Mouse (Mus musculus) midbrain, postnatal 0 days (tissue): ENCODE data around the gene Proser2. TPM values are rescaled to one million over a fixed set of nuclear protein-coding genes. Genes with fewer than 3 reads are reported as not detected.
A peak's percentile ranks its signal among the peaks of the same experiment; 100 is the strongest.

Source experiments
- ATAC-seq: fragments of 200-750 bp; cut with Nextera tagmentation; 2 replicates; pipeline ENCODE4 v1.8.0; 2017; ENCODE audit warnings: moderate number of reproducible peaks, mild to moderate bottlenecking, moderate TSS enrichment, moderate library complexity; ENCODE audit not compliant: low FRiP score
- DNase-seq: peaks from one replicate; pipeline ENCODE4 v3.0.0-alpha.2; 2015; ENCODE audit warnings: low spot score
- H3K27ac ChIP-seq: fragments of 300-500 bp; sonication (generic); 2 replicates; pipeline ENCODE4 v1.5.1; 2014; ENCODE audit warnings: low read depth, mild to moderate bottlenecking, low read length, mixed read lengths
- H3K27me3 ChIP-seq: fragments of 300-500 bp; sonication (generic); 2 replicates; pipeline ENCODE4 v1.6.1; 2014; ENCODE audit warnings: low read length, control low read depth, mixed read lengths; ENCODE audit not compliant: insufficient read depth
- H3K36me3 ChIP-seq: fragments of 300-500 bp; sonication (generic); 2 replicates; pipeline ENCODE4 v1.6.1; 2014; ENCODE audit warnings: low read length, control low read depth, mixed read lengths; ENCODE audit not compliant: insufficient read depth
- H3K4me1 ChIP-seq: fragments of 300-500 bp; sonication (generic); 2 replicates; pipeline ENCODE4 v1.6.1; 2014; ENCODE audit warnings: mild to moderate bottlenecking, control low read depth, antibody characterized with exemption, low read length, mixed read lengths; ENCODE audit not compliant: insufficient read depth
- H3K4me2 ChIP-seq: fragments of 300-500 bp; sonication (generic); 2 replicates; pipeline ENCODE4 v1.6.1; 2014; ENCODE audit warnings: low read depth, mild to moderate bottlenecking, low read length, mixed read lengths; ENCODE audit not compliant: poor library complexity, severe bottlenecking
- H3K4me3 ChIP-seq: fragments of 300-500 bp; sonication (generic); 2 replicates; pipeline ENCODE4 v1.5.1; 2014; ENCODE audit warnings: low read depth, mild to moderate bottlenecking, low read length, moderate library complexity
- H3K9ac ChIP-seq: fragments of 300-500 bp; sonication (generic); replicated peaks from 2 replicates; pipeline ENCODE4 v1.6.1; 2014; ENCODE audit warnings: mild to moderate bottlenecking, low read length, moderate library complexity, mixed read lengths; ENCODE audit not compliant: poor library complexity, severe bottlenecking
- H3K9me3 ChIP-seq: fragments of 300-500 bp; sonication (generic); 2 replicates; pipeline ENCODE4 v1.6.1; 2016; ENCODE audit warnings: low read length, control low read depth
- CTCF ChIP-seq: IDR thresholded peaks from 2 replicates; pipeline ENCODE4 v1.5.1; 2016; ENCODE audit warnings: antibody characterized with exemption, mild to moderate bottlenecking
- WGBS: fragments of 180-500 bp; shearing (Covaris S2); extraction: QIAGEN DNeasy Blood & Tissue Kit; methylation state at CpG from one replicate; pipeline ENCODE4 v1.1.7; 2014; 5-methylcytosine and 5-hydroxymethylcytosine counted together
- polyA plus RNA-seq: library from polyadenylated mRNA; unstranded; fragments of >200 nt; fragmentation: Nextera tagmentation; extraction: Ambion mirVana; gene quantifications from 2 replicates; pipeline ENCODE4 v1.2.1, GENCODE M21; 2015
- total RNA-seq: library from RNA; depleted of rRNA; stranded (reverse); fragments of >200 nt; gene quantifications from 2 replicates; pipeline ENCODE4 v1.2.3, GENCODE M21; 2014

Proser2 gene
- total and polyA plus RNA-seq, 2 experiments from 2014 or later = 7.0 to 7.2 TPM

DNA sequence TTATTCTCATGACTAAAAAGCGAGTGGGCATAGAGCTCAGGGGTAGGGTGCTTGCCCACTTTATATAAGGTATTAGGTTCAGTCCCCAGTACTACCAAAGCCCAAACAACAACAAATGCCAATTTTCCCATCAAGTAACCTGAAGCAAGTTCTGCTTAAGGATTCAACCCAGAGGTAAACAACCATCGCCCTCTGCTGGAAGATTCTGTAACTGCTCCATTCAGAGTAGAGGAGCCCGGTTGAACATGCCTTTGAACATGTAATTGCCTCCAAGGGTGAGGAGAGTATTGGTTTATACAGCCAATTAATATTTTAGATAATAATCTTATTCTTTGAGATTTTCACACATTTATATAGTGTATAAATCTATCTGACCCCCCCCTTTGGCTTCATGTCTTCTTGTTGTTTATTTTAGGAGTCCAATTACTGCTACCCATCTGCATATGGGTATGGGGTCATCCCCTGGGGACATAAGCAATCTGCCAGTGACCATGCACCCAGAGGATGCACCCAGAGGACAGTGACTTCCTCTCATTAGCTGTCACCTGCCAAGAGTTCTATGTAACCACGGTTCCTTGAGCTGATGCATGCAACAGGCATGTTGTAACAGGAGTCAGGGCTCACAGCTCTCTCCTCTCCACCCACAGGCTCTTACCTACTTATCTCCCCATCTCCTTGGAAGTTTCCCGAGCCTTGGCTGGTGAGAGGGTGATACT lies 38.0 kb upstream of the Proser2 start:
- H3K36me3 ChIP-seq = no peaks in the 10 kb centered on the region
- WGBS = 31% methylated on average over 5 of the region's 5 CpGs
- no peaks in the 10 kb centered on the region for H3K4me1 ChIP-seq
- H3K4me2 ChIP-seq = no peak overlapping the region
- no peak overlapping the region for H3K9ac ChIP-seq
- ATAC-seq (peak; percentile 44; the same call in 1 of the 2 replicates), DNase-seq (peak; percentile 85)
- H3K27ac ChIP-seq = no peak overlapping the region
- peak; percentile 88 for TF ChIP-seq CTCF
- no peaks in the 10 kb centered on the region for H3K9me3 ChIP-seq
- H3K4me3 ChIP-seq = no peak overlapping the region
- H3K27me3 ChIP-seq = no peaks in the 10 kb centered on the region

DNA sequence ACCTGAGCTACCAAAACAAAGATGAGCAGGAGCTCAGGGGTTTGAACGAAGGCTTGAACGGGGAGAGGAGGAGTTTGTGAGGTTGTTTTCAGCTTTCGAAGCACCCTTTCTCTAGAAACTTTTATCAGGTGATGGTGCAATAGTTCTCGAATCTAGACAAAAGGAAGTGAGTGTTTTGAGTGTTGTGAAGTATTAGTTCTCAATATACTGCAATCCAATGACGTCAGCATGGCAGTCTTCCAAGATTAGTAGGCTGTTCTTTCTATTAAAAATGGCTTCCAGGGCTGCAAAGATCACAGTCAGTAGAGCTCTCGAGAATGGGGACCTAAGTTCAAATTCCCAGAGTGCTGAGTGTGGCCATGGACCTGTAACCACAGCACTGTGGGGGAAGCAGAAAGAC lies 35.8 kb upstream of the Proser2 start:
- DNase-seq (no peak), ATAC-seq (no peak)
- Histone ChIP-seq H3K9me3 (no peaks in the 10 kb centered on the region), H3K27me3 (no peaks in the 10 kb centered on the region), H3K36me3 (no peaks in the 10 kb centered on the region), H3K27ac (no peak overlapping the region), H3K9ac (no peak overlapping the region), H3K4me2 (no peak overlapping the region), H3K4me3 (no peak overlapping the region), H3K4me1 (no peaks in the 10 kb centered on the region)
- TF ChIP-seq CTCF = no peak
- WGBS = 83% methylated on average over 6 of the region's 6 CpGs

DNA sequence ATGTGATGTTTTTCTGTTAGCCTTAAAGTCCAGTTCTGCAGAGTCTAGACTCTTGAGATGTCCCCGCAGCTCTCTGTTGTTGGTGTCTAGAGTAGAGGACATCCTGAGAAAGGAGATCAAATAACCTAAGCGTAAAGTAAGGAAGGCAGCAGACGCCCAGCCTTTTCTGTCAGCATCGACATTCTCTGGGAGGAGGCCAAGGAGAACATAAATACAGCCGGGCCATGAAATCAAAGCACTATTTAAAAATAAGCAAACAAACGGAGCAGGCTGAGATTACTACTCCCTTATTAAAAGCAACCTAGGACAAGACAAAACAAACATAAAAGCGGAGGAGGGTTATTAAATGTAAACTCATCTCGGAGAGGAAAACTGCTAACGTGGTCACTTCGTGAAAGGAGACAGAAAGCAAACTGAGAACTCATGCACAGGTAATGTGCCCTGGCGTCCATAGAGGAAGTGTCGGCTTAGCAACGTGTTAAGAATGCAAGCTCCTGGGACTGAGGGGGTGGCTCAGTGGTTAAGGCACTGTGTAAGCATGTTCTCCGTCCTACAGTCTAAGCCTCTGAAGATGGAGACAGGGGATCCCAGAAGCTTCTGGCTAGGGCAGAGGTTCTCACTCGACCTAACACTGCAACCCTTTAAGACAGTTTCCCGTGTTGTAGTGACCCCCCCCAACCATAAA lies 34.7 kb upstream of the Proser2 start:
- H3K4me1 ChIP-seq = no peaks in the 10 kb centered on the region
- H3K27ac ChIP-seq = no peak overlapping the region
- ATAC-seq (no peak), DNase-seq (no peak)
- H3K27me3 ChIP-seq = no peaks in the 10 kb centered on the region
- WGBS = 70% methylated on average over 16 of the region's 16 CpGs
- H3K36me3 ChIP-seq = no peaks in the 10 kb centered on the region
- TF ChIP-seq CTCF = no peak
- no peak overlapping the region for H3K9ac ChIP-seq
- H3K4me2 ChIP-seq = no peak overlapping the region
- no peaks in the 10 kb centered on the region for H3K9me3 ChIP-seq
- H3K4me3 ChIP-seq = no peak overlapping the region

DNA sequence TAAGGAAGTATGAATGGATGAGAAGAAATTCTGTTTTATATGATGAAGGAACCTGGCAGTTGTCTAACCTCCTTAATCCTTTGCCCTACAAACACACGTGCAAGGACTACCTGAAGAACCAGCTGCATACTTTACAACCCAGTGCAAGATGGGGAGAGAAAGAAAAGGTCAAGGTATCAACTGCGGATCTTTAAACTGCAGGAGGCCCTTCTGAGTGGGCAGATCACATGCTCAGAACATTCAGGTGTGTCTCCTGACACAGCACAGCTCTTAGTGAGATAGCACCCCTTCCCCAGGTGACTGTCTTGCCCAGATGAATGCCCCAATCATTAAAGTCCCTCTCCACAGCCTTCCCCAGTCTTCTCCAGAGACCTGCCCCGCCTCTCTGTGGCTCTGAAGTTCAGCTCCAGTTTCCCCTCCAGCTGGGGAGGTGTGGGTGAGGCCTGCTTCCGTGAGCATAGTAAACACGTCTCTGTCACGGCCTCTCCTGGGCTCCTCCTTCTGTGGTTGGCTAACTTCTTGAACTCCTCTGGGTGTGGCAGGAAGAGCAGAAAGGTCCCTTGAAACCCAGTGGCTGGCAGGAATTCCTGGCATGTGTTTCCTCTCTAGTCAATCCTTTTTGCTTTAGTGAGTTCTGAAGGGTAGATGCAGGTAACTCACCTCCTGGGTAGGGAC lies 32.5 kb upstream of the Proser2 start:
- Histone ChIP-seq H3K4me1 (no peaks in the 10 kb centered on the region), H3K27me3 (no peaks in the 10 kb centered on the region), H3K4me2 (no peak overlapping the region), H3K9ac (no peak overlapping the region), H3K4me3 (no peak overlapping the region), H3K27ac (no peak overlapping the region), H3K9me3 (no peaks in the 10 kb centered on the region), H3K36me3 (no peaks in the 10 kb centered on the region)
- ATAC-seq (no peak), DNase-seq (no peak)
- 75% methylated on average over 6 of the region's 6 CpGs for WGBS
- TF ChIP-seq CTCF = no peak

DNA sequence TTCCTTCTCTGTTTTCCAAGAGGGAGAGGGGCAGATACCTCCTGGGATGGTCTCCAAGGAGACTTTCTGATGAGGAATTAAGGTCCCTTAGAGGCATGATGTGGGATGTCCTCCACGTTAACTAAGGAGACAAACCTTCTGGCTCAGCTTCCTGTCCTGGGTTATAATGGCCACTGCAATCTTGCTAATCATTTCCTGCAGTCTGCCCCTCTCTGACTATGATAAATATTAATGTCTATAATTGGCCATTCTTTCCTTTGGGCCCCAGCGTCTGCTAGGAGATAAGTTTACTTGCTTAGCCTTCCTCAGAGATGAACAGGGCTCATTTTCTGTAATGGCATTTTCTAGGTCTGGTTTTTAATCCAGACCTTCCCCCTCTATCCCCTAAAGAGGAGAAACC lies 29.7 kb upstream of the Proser2 start:
- DNase-seq (no peak), ATAC-seq (no peak)
- TF ChIP-seq CTCF = no peak
- WGBS = 47% methylated on average over 2 of the region's 2 CpGs
- no peak overlapping the region for H3K4me2 ChIP-seq
- H3K4me1 ChIP-seq = no peaks in the 10 kb centered on the region
- no peak overlapping the region for H3K9ac ChIP-seq
- H3K27ac ChIP-seq = no peak overlapping the region
- H3K4me3 ChIP-seq = no peak overlapping the region
- H3K36me3 ChIP-seq = no peaks in the 10 kb centered on the region
- H3K9me3 ChIP-seq = no peaks in the 10 kb centered on the region
- no peaks in the 10 kb centered on the region for H3K27me3 ChIP-seq

DNA sequence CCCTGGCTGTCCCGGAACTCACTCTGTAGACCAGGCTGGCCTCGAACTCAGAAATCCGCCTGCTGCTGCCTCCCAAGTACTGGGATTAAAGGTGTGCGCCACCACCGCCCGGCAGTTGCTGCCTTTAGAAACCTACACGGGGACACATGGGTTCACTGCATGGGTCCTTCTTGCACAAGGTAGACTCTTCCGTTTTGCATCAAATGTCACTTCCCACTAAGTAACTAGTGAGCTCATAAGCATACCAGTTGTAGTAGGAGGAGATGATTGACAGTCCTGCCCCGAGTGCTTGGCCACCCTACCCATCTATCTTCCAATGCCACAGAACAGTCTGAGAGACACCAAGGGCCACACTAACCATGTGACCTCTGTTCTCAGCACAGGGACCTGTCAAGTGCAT lies 29.2 kb upstream of the Proser2 start:
- H3K4me3 ChIP-seq = no peak overlapping the region
- H3K4me2 ChIP-seq = no peak overlapping the region
- H3K4me1 ChIP-seq = no peaks in the 10 kb centered on the region
- no peak overlapping the region for H3K27ac ChIP-seq
- H3K36me3 ChIP-seq = no peaks in the 10 kb centered on the region
- no peaks in the 10 kb centered on the region for H3K9me3 ChIP-seq
- ATAC-seq (no peak), DNase-seq (no peak)
- H3K9ac ChIP-seq = no peak overlapping the region
- 86% methylated on average over 9 of the region's 9 CpGs for WGBS
- H3K27me3 ChIP-seq = no peaks in the 10 kb centered on the region
- no peak for TF ChIP-seq CTCF
